Mouse (Mus musculus) forebrain, postnatal 0 days (tissue): Measurements from ENCODE around the gene Plekhg1. TPM values are rescaled to one million over a fixed set of nuclear protein-coding genes. Genes with fewer than 3 reads are reported as not detected.

Source experiments
- ATAC-seq: fragments of 200-750 bp; cut with Nextera tagmentation; 2 replicates; pipeline ENCODE4 v1.8.0; 2017; ENCODE audit warnings: mild to moderate bottlenecking, moderate library complexity
- DNase-seq: peaks from one replicate; pipeline ENCODE4 v3.0.0-alpha.2; 2015
- H3K27ac ChIP-seq: fragments of 300-500 bp; sonication (generic); 2 replicates; pipeline ENCODE4 v1.5.1; 2014; ENCODE audit warnings: low read depth, mild to moderate bottlenecking, antibody characterized with exemption, low read length, moderate library complexity, mixed read lengths
- H3K27me3 ChIP-seq: fragments of 300-500 bp; sonication (generic); 2 replicates; pipeline ENCODE4 v1.6.1; 2014; ENCODE audit warnings: mild to moderate bottlenecking, low read length, mixed read lengths; ENCODE audit not compliant: insufficient read depth
- H3K36me3 ChIP-seq: fragments of 300-500 bp; sonication (generic); 2 replicates; pipeline ENCODE4 v1.6.1; 2014; ENCODE audit warnings: mild to moderate bottlenecking, moderate library complexity; ENCODE audit not compliant: insufficient read depth
- H3K4me1 ChIP-seq: fragments of 300-500 bp; sonication (generic); 2 replicates; pipeline ENCODE4 v1.6.1; 2014; ENCODE audit warnings: antibody characterized with exemption; ENCODE audit not compliant: insufficient read depth
- H3K4me2 ChIP-seq: fragments of 300-500 bp; sonication (generic); 2 replicates; pipeline ENCODE4 v1.6.1; 2014; ENCODE audit warnings: low read depth, mild to moderate bottlenecking, moderate library complexity
- H3K4me3 ChIP-seq: fragments of 300-500 bp; sonication (generic); 2 replicates; pipeline ENCODE4 v1.5.1; 2014; ENCODE audit warnings: low read depth, low read length, mixed read lengths
- H3K9ac ChIP-seq: fragments of 300-500 bp; sonication (generic); 2 replicates; pipeline ENCODE4 v1.6.1; 2014; ENCODE audit warnings: mild to moderate bottlenecking
- H3K9me3 ChIP-seq: fragments of 300-500 bp; sonication (generic); 2 replicates; pipeline ENCODE4 v1.6.1; 2016; ENCODE audit warnings: low read length
- CTCF ChIP-seq: sonication (generic); IDR thresholded peaks from 2 replicates; pipeline ENCODE4 v1.5.1; 2016; ENCODE audit warnings: antibody characterized with exemption, control low read depth, low read depth
- WGBS: fragments of 180-500 bp; shearing (Covaris S2); extraction: QIAGEN DNeasy Blood & Tissue Kit; methylation state at CpG from one replicate; pipeline ENCODE4 v1.1.7; 2014; 5-methylcytosine and 5-hydroxymethylcytosine counted together
- polyA plus RNA-seq: library from polyadenylated mRNA; unstranded; fragments of >200 nt; fragmentation: Nextera tagmentation; extraction: Ambion mirVana; gene quantifications from 2 replicates; pipeline ENCODE4 v1.2.1, GENCODE M21; 2015
- total RNA-seq: library from RNA; depleted of rRNA; stranded (reverse); fragments of >200 nt; gene quantifications from 2 replicates; pipeline ENCODE4 v1.2.3, GENCODE M21; 2014

Gene Plekhg1
- total and polyA plus RNA-seq, 2 experiments from 2014 or later: 4.3 to 10.7 TPM

- ATAC-seq (no peak), DNase-seq (no peak)
- Histone ChIP-seq H3K36me3 (no peaks in the 10 kb centered on the region), H3K27ac (no peak overlapping the region), H3K4me3 (no peak overlapping the region), H3K4me1 (no peaks in the 10 kb centered on the region), H3K9ac (no peak overlapping the region), H3K9me3 (no peaks in the 10 kb centered on the region), H3K4me2 (no peak overlapping the region), H3K27me3 (no peaks in the 10 kb centered on the region)
- WGBS: 79% methylated on average over 6 of the region's 6 CpGs
- peak; percentile 5; the same call in 1 of the 2 replicates for TF ChIP-seq CTCF
Measured at GRCm38 (mm10) chr10:3801254-3801653, 61.1 kb downstream of the Plekhg1 start.

- H3K4me2 ChIP-seq: no peak overlapping the region
- DNase-seq (no peak), ATAC-seq (no peak)
- 48% methylated on average over 3 of the region's 3 CpGs for WGBS
- no peaks in the 10 kb centered on the region for H3K27me3 ChIP-seq
- H3K27ac ChIP-seq: no peak overlapping the region
- H3K9ac ChIP-seq: no peak overlapping the region
- no peaks in the 10 kb centered on the region for H3K9me3 ChIP-seq
- H3K4me3 ChIP-seq: no peak overlapping the region
- no peak; the same call in 1 of the 2 replicates for TF ChIP-seq CTCF
- H3K4me1 ChIP-seq: no peaks in the 10 kb centered on the region
- H3K36me3 ChIP-seq: no peaks in the 10 kb centered on the region
Measured at GRCm38 (mm10) chr10:3805334-3805733, 65.2 kb downstream of the Plekhg1 start.

GRCm38 (mm10) chr10:3807980-3808379, 67.8 kb downstream of the Plekhg1 start:
- Histone ChIP-seq H3K36me3 (no peaks in the 10 kb centered on the region), H3K4me1 (no peaks in the 10 kb centered on the region), H3K9ac (no peak overlapping the region), H3K9me3 (no peaks in the 10 kb centered on the region), H3K27me3 (no peaks in the 10 kb centered on the region), H3K4me2 (no peak overlapping the region), H3K27ac (no peak overlapping the region), H3K4me3 (no peak overlapping the region)
- ATAC-seq (no peak), DNase-seq (no peak)
- WGBS: 97% methylated on average over 3 of the region's 3 CpGs
- TF ChIP-seq CTCF: no peak

- no peak overlapping the region for H3K4me2 ChIP-seq
- H3K4me1 ChIP-seq: no peaks in the 10 kb centered on the region
- no peak overlapping the region for H3K4me3 ChIP-seq
- no peak for ATAC-seq
- WGBS: 68% methylated on average over 10 of the region's 10 CpGs
- H3K27me3 ChIP-seq: no peaks in the 10 kb centered on the region
- TF ChIP-seq CTCF: no peak
- no peak for DNase-seq
- no peaks in the 10 kb centered on the region for H3K9me3 ChIP-seq
- H3K27ac ChIP-seq: no peak overlapping the region
- H3K36me3 ChIP-seq: no peaks in the 10 kb centered on the region
- no peak overlapping the region for H3K9ac ChIP-seq
Measured at GRCm38 (mm10) chr10:3810476-3811273, 70.5 kb downstream of the Plekhg1 start.

GRCm38 (mm10) chr10:3818940-3819701, 79.0 kb downstream of the Plekhg1 start:
- TF ChIP-seq CTCF: no peak
- Histone ChIP-seq H3K36me3 (no peaks in the 10 kb centered on the region), H3K27me3 (no peaks in the 10 kb centered on the region), H3K4me2 (no peak overlapping the region), H3K27ac (no peak overlapping the region), H3K9ac (no peak overlapping the region), H3K4me1 (peaks cover 4% of the 10 kb centered on the region; the same call in 1 of the 2 replicates), H3K4me3 (no peak overlapping the region), H3K9me3 (no peaks in the 10 kb centered on the region)
- 23% methylated on average over 5 of the region's 5 CpGs for WGBS
- ATAC-seq: peak; percentile 63
- peak; percentile 34 for DNase-seq

- H3K4me3 ChIP-seq: no peak overlapping the region
Measured at GRCm38 (mm10) chr10:3823826-3824225, 83.7 kb downstream of the Plekhg1 start.

GRCm38 (mm10) chr10:3826043-3826442, 85.9 kb downstream of the Plekhg1 start:
- H3K27me3 ChIP-seq: no peaks in the 10 kb centered on the region
- no peak overlapping the region for H3K27ac ChIP-seq
- peaks cover 4% of the 10 kb centered on the region; the same call in 1 of the 2 replicates for H3K4me1 ChIP-seq
- no peaks in the 10 kb centered on the region for H3K36me3 ChIP-seq
- 91% methylated on average over 6 of the region's 6 CpGs for WGBS
- DNase-seq: no peak
- no peak for TF ChIP-seq CTCF
- H3K4me3 ChIP-seq: no peak overlapping the region
- no peak overlapping the region for H3K9ac ChIP-seq
- H3K9me3 ChIP-seq: no peaks in the 10 kb centered on the region
- ATAC-seq: no peak
- H3K4me2 ChIP-seq: no peak overlapping the region

More at GRCm38 (mm10) chr10:3823826-3824225, 83.7 kb downstream of the Plekhg1 start:
- H3K4me2 ChIP-seq: no peak overlapping the region
- no peaks in the 10 kb centered on the region for H3K27me3 ChIP-seq
- H3K4me1 ChIP-seq: peaks cover 4% of the 10 kb centered on the region; the same call in 1 of the 2 replicates
- no peaks in the 10 kb centered on the region for H3K9me3 ChIP-seq
- ATAC-seq (no peak), DNase-seq (no peak)
- 42% methylated on average over 6 of the region's 6 CpGs for WGBS
- H3K36me3 ChIP-seq: no peaks in the 10 kb centered on the region
- no peak for TF ChIP-seq CTCF
- no peak overlapping the region for H3K9ac ChIP-seq
- H3K27ac ChIP-seq: no peak overlapping the region
